Mouse (Mus musculus) E14TG2a.4 (cell line): ENCODE measurements around the gene Map3k3.

Experiments
- CTCF ChIP-seq: conservative IDR thresholded peaks from 2 replicates; pipeline ENCODE4 v1.5.1; 2014; ENCODE audit warnings: low read length
- POU5F1 ChIP-seq: IDR thresholded peaks from 2 replicates; pipeline ENCODE4 v1.6.1; 2014; ENCODE audit warnings: low read length, borderline replicate concordance

DNA sequence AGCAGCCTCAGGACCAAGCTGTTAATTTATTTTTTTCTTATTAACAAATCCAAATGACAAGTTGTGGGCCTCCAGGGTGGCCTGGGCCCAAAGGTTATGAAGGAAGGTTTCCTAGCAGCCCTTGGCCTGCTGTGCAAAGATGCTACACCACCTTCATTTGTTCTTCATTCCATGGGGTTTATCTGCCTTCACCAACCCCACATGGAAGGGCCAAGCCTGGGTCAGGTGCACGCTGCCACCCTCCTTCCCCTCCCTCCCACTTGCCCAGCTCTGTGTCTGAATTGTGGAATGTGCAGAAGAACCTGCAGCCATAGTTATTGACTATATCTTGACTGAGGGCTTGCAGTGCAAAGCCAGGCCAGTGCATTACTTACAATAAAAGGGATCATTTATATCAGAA lies 71.8 kb downstream of the Map3k3 start:
- TF ChIP-seq CTCF (no peak), POU5F1 (no peak)
